Mouse (Mus musculus) testis, adult 2 months (tissue): ENCODE measurements around the gene Frem2. TPM values are rescaled to one million over a fixed set of nuclear protein-coding genes. Genes with fewer than 3 reads are reported as not detected.

Experiments used
- H3K27ac ChIP-seq: fragments of 200-500 bp; 2 replicates; pipeline ENCODE4 v1.5.1; 2012; ENCODE audit warnings: low read depth, low read length; ENCODE audit not compliant: control insufficient read depth, insufficient read depth
- H3K27me3 ChIP-seq: fragments of 200-500 bp; 2 replicates; pipeline ENCODE4 v1.6.1; 2012; ENCODE audit warnings: mild to moderate bottlenecking, low read length, moderate library complexity; ENCODE audit not compliant: control insufficient read depth, insufficient read depth
- H3K36me3 ChIP-seq: fragments of 200-500 bp; 2 replicates; pipeline ENCODE4 v1.6.1; 2012; ENCODE audit warnings: mild to moderate bottlenecking, low read length; ENCODE audit not compliant: control insufficient read depth, insufficient read depth
- H3K4me1 ChIP-seq: fragments of 200-500 bp; 2 replicates; pipeline ENCODE4 v1.6.1; 2012; ENCODE audit warnings: low read length; ENCODE audit not compliant: control insufficient read depth, insufficient read depth
- H3K4me3 ChIP-seq: fragments of 200-500 bp; 2 replicates; pipeline ENCODE4 v1.5.1; 2012; ENCODE audit warnings: low read depth, mild to moderate bottlenecking, low read length, moderate library complexity, mixed read lengths; ENCODE audit not compliant: control insufficient read depth
- CTCF ChIP-seq: fragments of 200-500 bp; IDR thresholded peaks from 2 replicates; pipeline ENCODE4 v1.5.1; 2012; ENCODE audit warnings: low read depth, mild to moderate bottlenecking, inconsistent platforms, low read length, moderate library complexity; ENCODE audit not compliant: control insufficient read depth, insufficient read depth, insufficient replicate concordance
- POLR2A ChIP-seq: fragments of 200-500 bp; IDR thresholded peaks from 2 replicates; pipeline ENCODE4 v1.6.1; 2012; ENCODE audit warnings: low read depth, mild to moderate bottlenecking, inconsistent platforms, low read length, moderate library complexity; ENCODE audit not compliant: control insufficient read depth
- polyA plus RNA-seq: library from polyadenylated mRNA; depleted of rRNA; stranded (reverse); fragments of >200 nt; gene quantifications from 2 replicates; pipeline ENCODE4 v1.2.3, GENCODE M21; 2012

Frem2 gene
- polyA plus RNA-seq, 1 experiment: 0.98 TPM

DNA sequence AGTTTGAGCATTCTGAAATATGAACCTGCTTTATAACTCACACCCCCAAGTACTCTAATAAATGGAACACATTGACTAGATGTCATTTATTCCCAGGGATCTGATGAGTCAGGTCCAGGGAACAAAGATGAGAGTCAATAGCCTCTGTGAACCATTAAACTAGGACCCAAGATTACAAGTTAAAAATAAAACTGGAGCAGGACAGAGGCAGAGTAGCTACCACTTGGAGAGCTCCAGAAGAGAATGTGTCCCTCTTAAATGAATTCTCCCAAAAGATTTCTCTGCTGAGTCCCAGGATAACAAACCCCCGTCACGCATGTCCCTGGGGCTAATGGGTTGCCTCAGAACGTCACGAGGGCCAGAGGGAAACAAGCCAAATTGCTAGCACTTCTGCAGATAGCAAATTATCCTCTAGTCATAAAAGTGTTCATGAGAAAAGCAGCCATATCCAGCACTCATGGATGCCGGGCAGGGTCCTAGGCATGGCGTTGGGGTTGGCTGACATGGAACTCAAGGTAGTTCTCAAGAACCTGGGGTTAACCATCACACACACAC, 158.7 kb downstream of the Frem2 start:
- TF ChIP-seq POLR2A: no peak
- TF ChIP-seq CTCF: no peak
- no peak overlapping the region for H3K27ac ChIP-seq
- H3K27me3 ChIP-seq: no peaks in the 10 kb centered on the region
- H3K36me3 ChIP-seq: no peaks in the 10 kb centered on the region
- no peaks in the 10 kb centered on the region for H3K4me1 ChIP-seq
- no peak overlapping the region for H3K4me3 ChIP-seq

DNA sequence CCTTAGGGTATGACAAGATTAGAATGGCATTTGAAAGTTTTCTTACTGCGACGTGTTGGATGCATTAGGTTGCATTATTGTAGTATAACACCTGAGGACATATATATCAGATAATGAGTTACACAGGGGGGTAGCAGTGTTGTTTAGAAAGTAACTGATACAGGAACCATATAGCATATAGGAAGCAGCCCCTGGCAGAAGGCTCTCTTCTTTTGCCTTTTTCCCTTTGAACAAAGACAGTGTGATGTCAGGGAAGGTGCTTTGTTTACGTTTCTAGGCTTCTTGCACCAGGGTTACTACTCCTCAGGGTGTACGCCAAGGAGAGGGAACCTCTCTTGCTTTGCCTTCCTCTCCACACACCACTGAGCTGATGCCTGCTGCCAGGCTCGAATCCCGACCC, 168.8 kb downstream of the Frem2 start, which contains the start of gene Stoml3:
TSS of gene Stoml3 (plus strand) at position 301 of the 400 bp plus-strand sequence.
- H3K4me1 ChIP-seq: peaks cover 3% of the 10 kb centered on the region; the same call in 1 of the 2 replicates
- no peak within 1 kb of the TSS for H3K4me3 ChIP-seq
- TF ChIP-seq POLR2A: no peak
- no peak for TF ChIP-seq CTCF
- H3K27ac ChIP-seq: no peak within 1 kb of the TSS
- no peaks in the 10 kb centered on the region for H3K27me3 ChIP-seq
- no peaks in the 10 kb centered on the region for H3K36me3 ChIP-seq

DNA sequence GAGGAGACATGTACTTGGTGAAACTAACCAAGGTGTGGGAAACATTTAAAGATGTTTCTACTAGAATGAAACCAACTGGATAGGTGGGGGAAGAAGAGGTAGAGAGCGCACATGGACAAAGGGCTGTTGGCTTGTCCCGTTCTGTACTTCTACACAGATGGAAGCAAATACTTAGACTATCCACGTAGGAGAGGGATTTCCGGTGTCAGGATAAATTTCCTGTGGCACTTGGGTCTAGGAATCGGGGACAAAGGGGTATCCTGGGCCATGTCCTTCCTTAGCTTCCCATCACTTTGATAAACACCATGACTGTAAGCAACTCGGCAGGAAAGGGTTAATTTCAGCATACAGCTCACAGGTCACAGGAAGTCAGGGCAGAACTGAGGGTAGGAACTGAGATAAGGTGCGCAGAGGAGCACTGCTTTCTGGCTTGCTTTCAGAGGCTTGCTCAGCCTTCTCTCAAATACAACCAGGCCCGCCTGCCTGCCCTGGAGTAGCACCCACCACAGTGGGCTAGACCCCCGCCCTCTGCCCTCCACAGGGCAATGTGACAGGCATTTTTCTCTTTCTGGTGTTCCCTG, 170.1 kb downstream of the Frem2 start:
- no peaks in the 10 kb centered on the region for H3K36me3 ChIP-seq
- no peak overlapping the region for H3K4me3 ChIP-seq
- TF ChIP-seq POLR2A (no peak), CTCF (no peak)
- no peak overlapping the region for H3K27ac ChIP-seq
- H3K27me3 ChIP-seq: no peaks in the 10 kb centered on the region
- H3K4me1 ChIP-seq: peaks cover 3% of the 10 kb centered on the region; the same call in 1 of the 2 replicates

DNA sequence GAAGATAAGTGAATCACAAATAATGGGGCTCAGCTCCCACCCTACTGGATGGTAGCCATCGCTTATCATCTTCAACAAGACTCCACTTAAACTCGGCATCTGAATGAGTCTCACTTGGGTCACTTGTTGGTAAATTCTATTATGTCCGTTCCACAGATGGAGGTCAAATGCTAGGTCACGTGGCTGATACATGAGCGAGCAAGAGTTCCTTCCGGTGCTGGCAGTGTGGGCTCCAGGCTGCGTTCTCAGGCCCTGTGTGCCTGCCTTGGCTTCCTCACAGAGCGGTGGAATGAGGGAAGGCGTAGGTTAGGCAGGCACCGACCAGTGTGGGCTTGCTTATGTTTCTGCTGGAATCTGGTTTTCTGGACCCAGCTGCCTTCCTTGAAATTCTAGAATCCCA, 170.6 kb downstream of the Frem2 start:
- Histone ChIP-seq H3K4me1 (peaks cover 3% of the 10 kb centered on the region; the same call in 1 of the 2 replicates), H3K4me3 (no peak overlapping the region), H3K27ac (no peak overlapping the region), H3K36me3 (no peaks in the 10 kb centered on the region), H3K27me3 (no peaks in the 10 kb centered on the region)
- TF ChIP-seq POLR2A (no peak), CTCF (no peak)

DNA sequence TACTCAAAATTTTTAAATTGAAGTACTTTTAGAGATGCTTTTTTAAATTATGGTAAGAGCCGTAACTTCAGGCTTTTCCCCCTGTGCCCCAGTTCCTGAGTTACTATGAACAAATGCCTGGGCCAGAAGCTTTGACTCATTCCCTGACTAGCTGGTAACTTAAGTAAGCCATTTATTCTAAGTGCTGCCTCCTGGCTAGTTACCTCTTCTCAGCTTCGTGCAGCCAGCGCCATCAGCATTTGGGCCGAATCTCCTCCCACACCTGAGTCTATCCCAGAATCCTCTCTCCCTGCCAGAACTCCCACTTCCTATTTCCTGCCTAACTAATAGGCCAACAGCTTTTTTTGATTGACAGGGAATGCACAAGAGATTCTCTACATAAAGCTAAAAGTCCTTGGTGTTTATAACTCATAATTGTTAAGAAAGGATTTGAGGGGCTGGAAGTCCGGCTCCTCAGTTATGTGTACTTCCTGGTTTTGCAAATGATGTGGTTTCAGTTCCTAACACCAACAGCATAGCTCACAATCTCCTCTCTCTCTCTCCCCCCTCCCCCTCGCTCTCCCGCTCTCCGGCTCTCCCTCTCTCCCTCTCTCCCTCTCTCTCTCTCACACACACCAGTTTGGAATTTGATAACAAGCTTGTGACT, 173.6 kb downstream of the Frem2 start:
- TF ChIP-seq CTCF (no peak), POLR2A (no peak)
- Histone ChIP-seq H3K4me1 (peaks cover 9% of the 10 kb centered on the region; the same call in 1 of the 2 replicates), H3K36me3 (no peaks in the 10 kb centered on the region), H3K27me3 (no peaks in the 10 kb centered on the region), H3K27ac (no peak overlapping the region), H3K4me3 (no peak overlapping the region)

DNA sequence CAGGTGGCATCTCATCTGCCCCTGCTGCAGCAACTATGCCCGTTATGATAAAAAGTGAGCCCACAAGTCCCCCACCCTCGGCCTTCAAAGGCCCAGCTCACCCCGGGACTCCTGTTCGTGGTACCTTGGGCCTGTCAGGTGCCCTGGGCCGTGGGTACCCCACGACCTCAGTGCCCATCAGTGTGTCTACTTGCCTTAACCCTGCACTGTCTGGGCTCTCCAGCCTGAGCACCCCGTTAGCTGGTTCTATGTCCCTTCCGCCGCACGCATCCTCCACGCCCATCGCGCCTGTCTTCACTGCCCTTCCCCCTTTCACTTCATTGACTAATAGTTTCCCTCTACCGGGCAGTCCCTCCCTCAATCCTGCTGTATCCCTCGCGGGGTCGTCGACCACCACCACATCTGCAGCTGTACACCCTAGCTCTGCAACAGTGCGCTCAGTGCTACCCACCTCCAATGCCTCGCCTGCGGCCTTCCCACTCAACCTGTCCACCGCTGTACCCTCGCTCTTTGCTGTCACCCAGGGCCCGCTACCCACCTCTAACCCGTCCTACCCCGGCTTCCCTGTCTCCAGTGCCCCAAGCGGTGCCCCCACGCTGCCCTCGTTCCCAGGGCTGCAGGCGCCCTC, 178.6 kb downstream of the Frem2 start:
- Histone ChIP-seq H3K27ac (no peak overlapping the region), H3K27me3 (no peaks in the 10 kb centered on the region), H3K4me1 (peaks cover 12% of the 10 kb centered on the region; the same call in 1 of the 2 replicates), H3K4me3 (peak overlapping the region; percentile 69), H3K36me3 (peaks cover 2% of the 10 kb centered on the region; the same call in 1 of the 2 replicates)
- TF ChIP-seq CTCF (no peak), POLR2A (no peak)

DNA sequence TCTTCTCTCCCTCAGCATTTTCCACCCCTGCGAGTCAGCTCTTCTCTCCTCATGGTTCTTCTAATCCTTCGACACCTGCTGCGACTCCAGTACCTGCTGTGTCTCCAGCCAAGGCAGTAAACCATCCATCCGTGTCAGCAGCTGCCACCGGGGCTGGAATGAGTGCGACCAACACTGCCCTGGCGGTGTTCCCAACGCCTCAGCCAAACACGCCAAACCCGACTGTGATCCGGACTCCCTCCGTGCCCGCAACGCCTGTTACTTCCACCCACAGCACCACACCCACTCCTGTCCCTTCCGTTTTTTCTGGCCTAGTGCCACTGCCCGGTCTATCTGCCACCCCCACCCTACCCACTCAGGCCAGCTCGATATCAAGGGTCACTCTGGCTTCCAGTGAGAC, 179.7 kb downstream of the Frem2 start:
- H3K4me3 ChIP-seq: no peak overlapping the region
- TF ChIP-seq CTCF (no peak), POLR2A (no peak)
- no peaks in the 10 kb centered on the region for H3K27me3 ChIP-seq
- H3K27ac ChIP-seq: no peak overlapping the region
- H3K36me3 ChIP-seq: peaks cover 2% of the 10 kb centered on the region; the same call in 1 of the 2 replicates
- peaks cover 12% of the 10 kb centered on the region; the same call in 1 of the 2 replicates for H3K4me1 ChIP-seq
